Mouse (Mus musculus) MEL (cell line): ENCODE measurements around the gene Ccpg1. TPM values are rescaled to one million over a fixed set of nuclear protein-coding genes. Genes with fewer than 3 reads are reported as not detected.

Experiments
- DNase-seq: peaks from one replicate; pipeline ENCODE4 v3.0.0; 2011; ENCODE audit warnings: low read depth, low spot score
- H3K27ac ChIP-seq: 2 replicates; pipeline ENCODE4 v1.5.1; 2012; ENCODE audit warnings: low read depth, mild to moderate bottlenecking, control low read depth, low read length, moderate library complexity; ENCODE audit not compliant: control insufficient read depth
- H3K27me3 ChIP-seq, 2 experiments: fragments of 150-350 bp in 1 of 2; sonication (generic) in 1 of 2; 2 replicates each; pipeline ENCODE4 v1.6.1; 2012; ENCODE audit warnings: low read length in 2 of 2, mild to moderate bottlenecking in 2 of 2, improper control_type of control experiment in 1 of 2, moderate library complexity in 1 of 2; ENCODE audit not compliant: insufficient read depth in 2 of 2, control insufficient read depth in 1 of 2
- H3K36me3 ChIP-seq, 2 experiments: 2 replicates each; pipeline ENCODE4 v1.6.1; 2012 to 2014; ENCODE audit warnings: low read length in 2 of 2, improper control_type of control experiment in 1 of 2, inconsistent platforms in 1 of 2, mild to moderate bottlenecking in 1 of 2; ENCODE audit not compliant: insufficient read depth in 2 of 2, control insufficient read depth in 1 of 2
- H3K4me1 ChIP-seq, 2 experiments: fragments of 150-350 bp in 1 of 2; sonication (generic) in 1 of 2; 2 replicates each; pipeline ENCODE4 v1.6.1; 2012; ENCODE audit warnings: low read length in 2 of 2, improper control_type of control experiment in 1 of 2, mild to moderate bottlenecking in 1 of 2; ENCODE audit not compliant: insufficient read depth in 2 of 2, control insufficient read depth in 1 of 2
- H3K4me3 ChIP-seq, 2 experiments: fragments of 150-350 bp in 1 of 2; sonication (generic) in 1 of 2; 2 replicates each; pipeline ENCODE4 v1.5.1; 2012; ENCODE audit warnings: low read depth in 2 of 2, low read length in 2 of 2, mild to moderate bottlenecking in 2 of 2, moderate library complexity in 2 of 2, control low read depth in 1 of 2, improper control_type of control experiment in 1 of 2; ENCODE audit not compliant: control insufficient read depth in 1 of 2, insufficient read depth in 1 of 2
- H3K79me2 ChIP-seq: 2 replicates; pipeline ENCODE4 v1.6.1; 2012; ENCODE audit warnings: mild to moderate bottlenecking, low read length, moderate library complexity; ENCODE audit not compliant: control insufficient read depth, poor library complexity, insufficient read depth
- H3K9ac ChIP-seq: 2 replicates; pipeline ENCODE4 v1.6.1; 2012; ENCODE audit warnings: low read depth, mild to moderate bottlenecking, control low read depth, low read length, moderate library complexity; ENCODE audit not compliant: control insufficient read depth, poor library complexity, severe bottlenecking
- H3K9me3 ChIP-seq: fragments of 150-350 bp; sonication (generic); replicated peaks from 2 replicates; pipeline ENCODE4 v1.6.1; 2012; ENCODE audit warnings: mild to moderate bottlenecking, low read length, improper control_type of control experiment, moderate library complexity; ENCODE audit not compliant: insufficient read depth
- BHLHE40 ChIP-seq: IDR thresholded peaks from 2 replicates; pipeline ENCODE4 v1.6.1; 2012; ENCODE audit warnings: low read depth, mild to moderate bottlenecking, inconsistent platforms, low read length, improper control_type of control experiment, borderline replicate concordance
- CTCF ChIP-seq, 3 experiments: IDR thresholded peaks in 2 of 3; conservative IDR thresholded peaks in 1 of 3; 2 replicates each; pipeline ENCODE4 v1.5.1; 2011 to 2012; ENCODE audit warnings: low read length in 3 of 3, low read depth in 2 of 3, mild to moderate bottlenecking in 2 of 3, improper control_type of control experiment in 1 of 3, inconsistent platforms in 1 of 3, mixed read lengths in 1 of 3, moderate library complexity in 1 of 3; ENCODE audit not compliant: control insufficient read depth in 1 of 3, insufficient read depth in 1 of 3, poor library complexity in 1 of 3, severe bottlenecking in 1 of 3
- EP300 ChIP-seq, 2 experiments: IDR thresholded peaks; 2 replicates each; pipeline ENCODE4 v1.6.1; 2011; ENCODE audit warnings: improper control_type of control experiment in 2 of 2, low read length in 2 of 2, low read depth in 1 of 2, mild to moderate bottlenecking in 1 of 2
- ETS1 ChIP-seq: IDR thresholded peaks from 2 replicates; pipeline ENCODE4 v1.6.1; 2012; ENCODE audit warnings: low read depth, mild to moderate bottlenecking, inconsistent platforms, low read length, improper control_type of control experiment, moderate library complexity
- GABPA ChIP-seq: IDR thresholded peaks from 2 replicates; pipeline ENCODE4 v1.6.1; 2012; ENCODE audit warnings: low read depth, mild to moderate bottlenecking, inconsistent platforms, low read length, improper control_type of control experiment, moderate library complexity
- HCFC1 ChIP-seq: IDR thresholded peaks from 2 replicates; pipeline ENCODE4 v1.6.1; 2012; ENCODE audit warnings: low read depth, mild to moderate bottlenecking, inconsistent platforms, low read length, improper control_type of control experiment, moderate library complexity
- MAX ChIP-seq: IDR thresholded peaks from 2 replicates; pipeline ENCODE4 v1.6.1; 2011; ENCODE audit warnings: low read length, improper control_type of control experiment
- MXI1 ChIP-seq: IDR thresholded peaks from 2 replicates; pipeline ENCODE4 v1.6.1; 2011; ENCODE audit warnings: mild to moderate bottlenecking, low read depth, low read length, improper control_type of control experiment
- NELFE ChIP-seq: IDR thresholded peaks from 2 replicates; pipeline ENCODE4 v1.6.1; 2011; ENCODE audit warnings: low read depth, low read length, improper control_type of control experiment
- POLR2A ChIP-seq, 2 experiments: IDR thresholded peaks; 2 replicates each; pipeline ENCODE4 v1.6.1; 2011 to 2012; ENCODE audit warnings: low read length in 2 of 2, mild to moderate bottlenecking in 2 of 2, control low read depth in 1 of 2, improper control_type of control experiment in 1 of 2, low read depth in 1 of 2, moderate library complexity in 1 of 2; ENCODE audit not compliant: control insufficient read depth in 1 of 2, insufficient read depth in 1 of 2, poor library complexity in 1 of 2
- POLR2AphosphoS2 ChIP-seq: IDR thresholded peaks from 2 replicates; pipeline ENCODE4 v1.6.1; 2011; ENCODE audit warnings: low read length, improper control_type of control experiment
- POLR2AphosphoS5 ChIP-seq: IDR thresholded peaks from 2 replicates; pipeline ENCODE4 v1.6.1; 2012; ENCODE audit warnings: low read depth, borderline replicate concordance, mild to moderate bottlenecking, inconsistent platforms, low read length, moderate library complexity, mixed read lengths
- SIN3A ChIP-seq: IDR thresholded peaks from 2 replicates; pipeline ENCODE4 v1.6.1; 2012; ENCODE audit warnings: low read length, improper control_type of control experiment, inconsistent platforms
- SMC3 ChIP-seq: IDR thresholded peaks from 2 replicates; pipeline ENCODE4 v1.6.1; 2011; ENCODE audit warnings: low read depth, low read length, improper control_type of control experiment
- TAL1 ChIP-seq: IDR thresholded peaks from 2 replicates; pipeline ENCODE4 v1.6.1; 2012; ENCODE audit warnings: mild to moderate bottlenecking, inconsistent platforms, low read length, moderate library complexity, mixed read lengths
- TBP ChIP-seq: IDR thresholded peaks from 2 replicates; pipeline ENCODE4 v1.8.0; 2011; ENCODE audit warnings: low read depth, low read length, improper control_type of control experiment
- TCF12 ChIP-seq: IDR thresholded peaks from 2 replicates; pipeline ENCODE4 v1.6.1; 2014; ENCODE audit warnings: low read depth, mild to moderate bottlenecking, inconsistent platforms, low read length, improper control_type of control experiment, moderate library complexity
- USF1 ChIP-seq: IDR thresholded peaks from 2 replicates; pipeline ENCODE4 v1.6.1; 2014; ENCODE audit warnings: low read depth, mild to moderate bottlenecking, inconsistent platforms, low read length, improper control_type of control experiment, moderate library complexity
- USF2 ChIP-seq, 2 experiments: IDR thresholded peaks; 2 replicates each; pipeline ENCODE4 v1.6.1; 2011 to 2012; ENCODE audit warnings: improper control_type of control experiment in 2 of 2, low read length in 2 of 2, borderline replicate concordance in 1 of 2, inconsistent platforms in 1 of 2, low read depth in 1 of 2, mild to moderate bottlenecking in 1 of 2; ENCODE audit not compliant: insufficient read depth in 1 of 2
- ZC3H11A ChIP-seq: IDR thresholded peaks from 2 replicates; pipeline ENCODE4 v1.6.1; 2012; ENCODE audit warnings: low read depth, mild to moderate bottlenecking, inconsistent platforms, low read length, improper control_type of control experiment
- ZKSCAN1 ChIP-seq: IDR thresholded peaks from 2 replicates; pipeline ENCODE4 v1.6.1; 2012; ENCODE audit warnings: low read depth, mild to moderate bottlenecking, inconsistent platforms, low read length, improper control_type of control experiment, moderate library complexity
- ZNF384 ChIP-seq: IDR thresholded peaks from 2 replicates; pipeline ENCODE4 v1.6.1; 2012; ENCODE audit warnings: low read depth, mild to moderate bottlenecking, inconsistent platforms, low read length, improper control_type of control experiment
- polyA plus RNA-seq, 2 experiments: library from polyadenylated mRNA; stranded (reverse) in 1 of 2; unstranded in 1 of 2; fragments of >175 nt in 1 of 2; fragments of >200 nt in 1 of 2; gene quantifications; 2 replicates each; pipeline versions ENCODE4 v1.2.1 to v1.2.4; 2012; ENCODE audit warnings: low replicate concordance in 2 of 2, low read depth in 1 of 2; ENCODE audit not compliant: insufficient read length in 2 of 2, insufficient read depth in 1 of 2, missing spikeins in 1 of 2
- total RNA-seq: library from RNA; depleted of rRNA; stranded (reverse); fragments of 300-350 nt; gene quantifications from 2 replicates; pipeline ENCODE4 v1.2.3, GENCODE M21; 2012

The Ccpg1 gene
- total and polyA plus RNA-seq, 3 experiments: 2.1 to 12.5 TPM; not detected in 1

GRCm38 (mm10) chr9:73031421-73031820 lies 46.2 kb downstream of the Ccpg1 start:
- H3K4me3 ChIP-seq: no peak overlapping the region
- no peak for DNase-seq
- H3K36me3 ChIP-seq: no peaks in the 10 kb centered on the region; a peak in 1 of 4 replicates
- no peaks in the 10 kb centered on the region for H3K27me3 ChIP-seq
- no peak overlapping the region for H3K27ac ChIP-seq
- no peaks in the 10 kb centered on the region for H3K79me2 ChIP-seq
- no peaks in the 10 kb centered on the region for H3K9me3 ChIP-seq
- no peaks in the 10 kb centered on the region for H3K4me1 ChIP-seq
- H3K9ac ChIP-seq: no peak overlapping the region
- TF ChIP-seq USF1 (no peak), POLR2AphosphoS5 (no peak), SMC3 (no peak), SIN3A (no peak), HCFC1 (no peak), MXI1 (no peak), USF2 (IDR thresholded peaks at IDR 0.05; ENCODE audit: borderline replicate concordance in 1 of 2, insufficient read depth in 1 of 2, low read depth in 1 of 2, low read length in 2 of 2) (no peak), ZC3H11A (no peak)

GRCm38 (mm10) chr9:73033406-73033805 lies 48.2 kb downstream of the Ccpg1 start:
- H3K4me3 ChIP-seq: no peak overlapping the region
- no peaks in the 10 kb centered on the region; a peak in 1 of 4 replicates for H3K36me3 ChIP-seq
- no peaks in the 10 kb centered on the region for H3K9me3 ChIP-seq
- no peaks in the 10 kb centered on the region for H3K4me1 ChIP-seq
- no peaks in the 10 kb centered on the region for H3K27me3 ChIP-seq
- H3K9ac ChIP-seq: no peak overlapping the region
- TF ChIP-seq SMC3 (peak; percentile 20; the same call in 1 of the 2 replicates), CTCF (IDR thresholded peaks at IDR 0.05 in 2 of 3, conservative IDR thresholded peaks at IDR 0.05 in 1 of 3; ENCODE audit: control insufficient read depth in 1 of 3, insufficient read depth in 1 of 3, low read depth in 2 of 3, low read length in 3 of 3, poor library complexity in 1 of 3, severe bottlenecking in 1 of 3) (peak; percentile 26 to 40 (median 30); a peak in 4 of 6 replicates), USF2 (IDR thresholded peaks at IDR 0.05; ENCODE audit: borderline replicate concordance in 1 of 2, insufficient read depth in 1 of 2, low read depth in 1 of 2, low read length in 2 of 2) (no peak), EP300 (IDR thresholded peaks at IDR 0.05; ENCODE audit: low read depth in 1 of 2, low read length in 2 of 2) (no peak)
- no peak overlapping the region for H3K27ac ChIP-seq
- peak; percentile 31 for DNase-seq
- no peaks in the 10 kb centered on the region for H3K79me2 ChIP-seq

GRCm38 (mm10) chr9:73039222-73039945 lies 54.2 kb downstream of the Ccpg1 start:
- peak overlapping the region; percentile 85 to 93 for H3K4me3 ChIP-seq
- H3K9me3 ChIP-seq: no peaks in the 10 kb centered on the region
- H3K79me2 ChIP-seq: peaks cover 10% of the 10 kb centered on the region
- H3K27me3 ChIP-seq: no peaks in the 10 kb centered on the region
- H3K9ac ChIP-seq: peak overlapping the region; percentile 95
- DNase-seq: peak; percentile 93
- H3K4me1 ChIP-seq: peaks cover 0 to 9% of the 10 kb centered on the region in 2 experiments; a peak in 2 of 4 replicates
- peaks cover 0 to 5% of the 10 kb centered on the region in 2 experiments; a peak in 1 of 4 replicates for H3K36me3 ChIP-seq
- peak overlapping the region; percentile 78 for H3K27ac ChIP-seq
- TF ChIP-seq BHLHE40 (no peak), ZNF384 (no peak), SIN3A (peak; percentile 83), ZC3H11A (no peak), HCFC1 (peak; percentile 90), MXI1 (peak; percentile 83), SMC3 (no peak), TCF12 (peak; percentile 51; the same call in 1 of the 2 replicates), GABPA (no peak), TAL1 (no peak), ZKSCAN1 (no peak), TBP (0 out of 2 replicates have a peak, but pooled peaks have one; percentile 14), ETS1 (no peak), POLR2A (IDR thresholded peaks at IDR 0.05; ENCODE audit: control insufficient read depth in 1 of 2, insufficient read depth in 1 of 2, low read depth in 1 of 2, low read length in 2 of 2, poor library complexity in 1 of 2) (peak; percentile 55 to 83; a peak in 3 of 4 replicates), NELFE (peak; percentile 82), EP300 (IDR thresholded peaks at IDR 0.05; ENCODE audit: low read depth in 1 of 2, low read length in 2 of 2) (0 out of 4 replicates have a peak, but pooled peaks of 1 of the 2 experiments have one; percentile 5), MAX (peak; percentile 44; the same call in 1 of the 2 replicates), POLR2AphosphoS2 (0 out of 2 replicates have a peak, but pooled peaks have one; percentile 40)
